Mouse (Mus musculus): ENCODE measurements at regions not wholly inside any gene's neighbourhood (a gene's known extent, or its start where the extent isn't known, plus 50 kb on each side); places are given as distances from the start of the nearest gene placed in this dataset.

- no peak for DNase-seq (ENCODE audit: low spot score in 2 of 2)
These were observed 221.0 kb upstream of the Zic1 start for GRCm38 (mm10) chr9:91586635-91587034.

DNA sequence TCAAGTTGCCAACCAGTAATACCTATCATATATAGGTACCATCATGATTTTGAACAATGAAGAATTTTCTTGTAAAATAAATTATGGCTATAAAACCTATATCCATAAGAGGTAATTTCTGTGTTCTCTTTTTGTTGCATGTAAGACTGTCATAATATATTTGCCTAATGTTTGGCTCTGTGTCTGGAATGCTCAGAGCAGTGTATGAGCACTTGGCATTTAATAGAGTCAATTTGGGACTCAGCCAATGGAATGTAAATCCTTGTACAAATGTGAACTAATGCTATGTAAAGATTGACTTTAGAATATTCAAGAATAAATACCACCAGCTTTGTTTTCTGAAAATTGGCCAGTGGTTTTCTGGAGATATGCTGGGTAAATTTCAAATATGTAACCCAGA is 208.5 kb upstream of the Zic1 start:
- no peak for DNase-seq (ENCODE audit: low spot score in 2 of 2)

DNA sequence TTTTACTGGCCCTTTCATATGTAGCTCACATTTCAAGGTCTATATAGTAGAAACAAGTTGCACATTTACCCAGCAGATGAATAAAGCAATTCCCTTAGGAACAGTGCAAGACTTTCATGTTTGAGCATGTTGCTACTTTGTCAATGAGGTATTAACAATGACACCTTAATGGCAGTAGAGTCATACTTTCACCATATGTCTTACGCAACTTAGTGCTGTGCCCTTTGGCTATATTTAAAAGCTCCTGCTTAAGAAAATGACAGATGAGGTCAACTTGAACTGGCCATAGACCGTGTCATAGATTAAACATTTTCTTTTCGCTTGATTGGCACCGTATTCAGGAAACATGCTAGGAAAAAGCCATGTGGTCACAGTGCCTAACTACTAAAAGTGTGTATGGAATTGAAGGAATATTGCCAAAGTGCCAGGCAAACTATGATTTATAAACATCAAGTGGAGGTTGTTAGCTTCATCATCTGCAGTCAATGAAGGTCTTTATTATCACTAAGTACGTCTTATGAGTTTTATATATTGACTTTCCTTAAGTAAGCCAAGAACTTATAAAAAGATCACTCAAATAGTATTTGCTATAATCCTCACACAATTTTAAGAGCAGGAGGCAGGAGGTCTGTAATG is 200.5 kb upstream of the Zic1 start:
- no peak for DNase-seq (ENCODE audit: low spot score in 2 of 2)

DNA sequence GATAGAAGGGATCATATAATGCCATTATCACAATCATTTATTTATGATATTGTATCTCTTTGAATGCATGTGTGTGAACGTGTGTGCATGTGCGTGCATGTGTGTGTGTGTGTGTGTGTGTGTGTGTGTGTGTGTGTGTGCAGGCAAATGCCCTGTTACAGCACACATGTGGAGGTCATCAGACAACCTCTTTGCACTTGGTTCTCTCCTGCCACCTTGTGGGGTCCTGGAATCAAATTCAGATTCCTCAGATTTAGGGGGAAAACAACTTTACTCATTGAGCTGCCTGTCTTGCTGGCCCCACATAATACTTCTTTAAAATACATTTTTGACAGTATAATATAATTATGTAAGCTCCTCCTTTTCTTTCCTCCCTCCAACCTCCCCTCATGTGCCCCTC is 195.7 kb upstream of the Zic1 start:
- no peak for DNase-seq (ENCODE audit: low spot score in 2 of 2)

DNA sequence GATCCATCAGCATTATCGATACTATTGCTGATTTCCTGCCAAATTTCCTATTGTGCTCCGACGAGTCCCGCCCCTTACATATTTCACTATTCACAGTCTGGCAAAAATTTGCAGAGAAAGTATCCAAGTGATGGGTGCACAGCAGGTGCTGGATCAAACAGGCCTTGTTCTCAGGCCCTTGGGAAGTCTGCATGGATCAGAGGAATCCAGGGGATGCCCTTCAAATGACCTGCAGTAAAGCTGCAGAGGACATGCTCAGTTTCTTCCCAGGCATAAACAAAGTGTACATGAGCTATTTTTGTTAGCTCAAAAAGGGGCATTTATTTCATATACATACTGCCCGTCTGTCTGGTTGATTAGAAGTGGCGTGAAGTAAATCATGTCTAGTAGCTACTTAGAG is 194.2 kb upstream of the Zic1 start:
- no peak for DNase-seq (ENCODE audit: low spot score in 2 of 2)

DNA sequence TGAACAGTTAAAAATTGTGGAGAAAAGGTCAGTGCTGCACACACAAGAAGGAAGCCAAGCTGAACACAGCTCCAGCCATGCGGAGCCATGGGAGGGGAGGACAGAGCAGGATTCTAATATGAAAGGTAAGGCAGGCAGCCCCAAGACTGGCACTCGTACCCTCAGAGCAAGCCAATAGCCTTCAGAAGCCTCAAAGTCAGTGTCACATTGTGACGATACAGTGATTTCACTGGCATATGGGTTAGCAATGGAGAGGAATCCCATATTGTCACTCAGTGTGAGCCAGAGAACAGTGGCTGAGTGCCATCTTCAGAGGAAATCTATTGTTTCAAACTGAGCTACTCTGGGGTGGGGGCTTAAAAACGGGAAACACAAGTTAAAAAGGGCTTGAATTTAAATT is 181.4 kb upstream of the Zic1 start:
- DNase-seq (ENCODE audit: low spot score in 2 of 2), result no peak

GRCm38 (mm10) chr9:91545402-91545801 is 179.8 kb upstream of the Zic1 start:
- no peak for DNase-seq (ENCODE audit: low spot score in 2 of 2)

- DNase-seq (ENCODE audit: low spot score in 2 of 2), result no peak
These were observed 163.3 kb upstream of the Zic1 start for GRCm38 (mm10) chr9:91528838-91529475.

DNA sequence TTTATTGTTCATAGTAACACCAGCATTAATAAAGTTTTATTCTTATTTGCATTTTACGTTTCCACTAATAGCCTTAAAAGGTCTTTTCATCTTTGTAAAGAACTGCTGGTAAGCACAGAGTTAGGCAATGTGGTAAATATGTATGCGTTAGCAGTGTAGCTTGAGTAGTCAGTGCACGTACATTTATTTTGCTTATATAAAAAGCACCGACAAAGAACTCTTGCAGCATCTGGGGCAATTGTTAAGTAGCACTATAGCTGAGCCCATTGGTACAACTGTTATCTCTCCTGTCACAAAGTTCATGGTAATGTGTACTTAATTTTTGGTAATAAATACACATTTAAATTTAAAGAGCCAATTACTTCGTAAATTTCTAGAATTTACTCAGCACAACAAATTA is 162.8 kb upstream of the Zic1 start:
- no peak for DNase-seq (ENCODE audit: low spot score in 2 of 2)

DNA sequence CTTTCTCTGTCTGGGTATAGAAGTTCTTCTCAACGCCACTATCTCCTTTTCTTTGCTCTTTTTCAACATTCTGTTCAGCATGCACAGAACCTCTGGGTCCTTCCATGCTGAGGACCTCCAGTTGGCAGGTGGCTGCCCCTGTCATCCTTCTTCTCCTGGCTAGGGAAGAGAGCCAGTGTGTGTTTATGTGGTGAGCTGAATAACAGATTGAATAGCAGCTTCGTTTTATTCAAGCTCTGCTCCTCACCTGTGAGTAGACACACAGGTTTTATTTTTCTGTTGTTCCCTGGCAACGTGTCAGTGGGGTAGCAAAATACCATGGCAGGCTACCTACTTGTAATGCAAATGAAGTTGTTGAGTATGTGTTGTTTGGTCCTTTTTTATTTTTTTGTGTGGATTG is 154.9 kb upstream of the Zic1 start:
- no peak for DNase-seq (ENCODE audit: low spot score in 2 of 2)

DNA sequence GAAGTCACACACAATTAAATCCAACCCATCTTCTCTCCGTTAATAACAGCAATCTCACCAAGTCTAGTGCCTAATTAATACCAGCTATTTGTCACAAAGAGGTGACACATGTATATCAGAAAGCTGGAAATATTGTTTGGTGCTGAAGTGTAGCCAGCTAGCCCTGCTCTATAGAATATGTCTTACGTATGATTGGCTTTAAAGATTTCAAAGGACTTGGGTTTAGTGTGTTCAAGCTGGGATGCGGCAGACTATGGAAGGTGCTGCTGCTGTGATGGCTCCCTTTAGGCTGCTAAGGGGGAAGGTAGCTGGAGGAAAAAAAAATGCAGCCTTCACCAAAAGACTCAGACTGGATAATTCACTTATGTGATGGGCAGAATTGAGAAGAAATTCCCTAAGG is 144.1 kb upstream of the Zic1 start:
- no peak for DNase-seq (ENCODE audit: low spot score in 2 of 2)

DNA sequence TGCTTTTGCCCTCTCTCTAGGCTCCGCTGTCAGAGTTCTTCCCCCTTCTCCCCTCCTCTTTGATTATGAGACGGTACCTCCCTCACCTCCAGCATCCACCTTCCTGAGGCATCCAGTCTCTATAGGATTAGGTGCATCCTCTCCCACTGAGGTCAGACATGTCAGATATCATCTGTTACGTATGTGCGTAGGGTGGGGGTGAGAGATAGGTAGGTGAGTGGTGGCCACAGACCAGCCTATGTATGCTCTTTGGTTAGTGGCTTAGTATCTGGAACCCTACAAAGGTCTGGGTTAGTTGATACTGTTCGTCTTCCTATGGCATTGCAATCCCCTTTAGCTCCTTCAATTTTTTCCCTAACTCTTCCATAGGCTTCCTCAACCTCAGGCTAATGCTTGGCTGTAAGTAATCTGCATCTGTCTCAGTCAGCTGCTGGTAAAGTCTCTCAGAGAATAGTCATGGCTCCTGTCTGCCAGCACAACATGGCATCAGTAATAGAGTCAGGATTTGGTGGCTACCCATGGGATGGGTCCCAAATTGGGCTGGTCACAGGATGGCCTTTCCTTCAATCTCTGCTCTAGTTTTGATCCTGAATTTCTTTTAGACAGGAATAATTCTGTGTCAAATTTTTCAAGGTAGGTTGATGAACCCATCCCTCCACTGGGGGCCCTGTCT is 138.2 kb upstream of the Zic1 start:
- DNase-seq (ENCODE audit: low spot score in 2 of 2), result no peak

- DNase-seq (ENCODE audit: low spot score in 2 of 2), result no peak
These were observed 111.0 kb upstream of the Zic1 start for GRCm38 (mm10) chr9:91476596-91476995.

- DNase-seq (ENCODE audit: low spot score in 2 of 2), result no peak
These were observed 97.3 kb upstream of the Zic1 start for GRCm38 (mm10) chr9:91462713-91463425.

DNA sequence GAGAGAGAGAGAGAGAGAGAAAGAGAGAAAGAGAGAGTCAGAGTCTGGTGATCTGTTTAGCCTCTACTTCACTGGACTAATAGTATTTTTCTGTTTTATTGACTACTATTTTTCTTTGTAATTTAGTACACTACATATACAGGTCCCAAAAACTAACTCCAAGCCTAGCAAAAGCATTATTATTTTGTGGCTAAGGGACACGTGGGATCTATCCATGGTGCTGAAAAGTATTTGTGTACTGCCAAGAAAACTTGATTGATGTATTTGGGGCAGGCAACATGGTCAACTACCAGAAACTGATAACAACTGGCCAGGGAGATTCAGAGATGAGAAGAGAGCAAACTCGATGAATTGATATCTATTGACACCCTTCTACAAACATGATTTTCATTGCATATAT is 94.3 kb upstream of the Zic1 start:
- DNase-seq (ENCODE audit: low spot score in 2 of 2), result no peak

- DNase-seq (ENCODE audit: low spot score in 2 of 2), result no peak
These were observed 91.2 kb upstream of the Zic1 start for GRCm38 (mm10) chr9:91456843-91457242.

DNA sequence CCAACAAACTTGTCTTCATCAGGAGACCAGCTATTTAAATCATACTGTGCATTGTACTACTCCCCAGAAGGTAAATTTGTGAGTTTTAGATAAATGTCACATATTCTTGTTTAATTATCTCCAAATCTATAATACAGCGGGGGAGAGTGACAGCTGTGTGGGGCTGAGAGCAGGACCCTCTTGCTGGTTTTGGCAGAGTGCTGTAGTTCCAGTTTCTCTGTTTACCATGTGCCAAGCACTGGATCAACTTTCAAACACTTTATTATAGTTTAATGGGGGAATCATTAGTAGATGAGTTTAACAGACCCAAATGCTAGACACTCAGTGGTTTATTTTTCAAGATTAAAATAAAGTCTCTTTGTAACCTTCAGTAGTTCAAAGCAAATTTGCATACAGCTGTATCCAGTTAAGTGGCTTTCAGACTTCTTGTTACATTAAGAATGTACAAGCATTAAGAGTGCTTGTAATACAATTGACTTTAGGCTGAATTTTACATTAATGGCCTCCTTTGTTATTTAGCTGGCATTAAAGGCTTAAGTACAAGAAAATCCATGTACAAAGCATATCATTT is 90.7 kb upstream of the Zic1 start:
- DNase-seq (ENCODE audit: low spot score in 2 of 2), result no peak

DNA sequence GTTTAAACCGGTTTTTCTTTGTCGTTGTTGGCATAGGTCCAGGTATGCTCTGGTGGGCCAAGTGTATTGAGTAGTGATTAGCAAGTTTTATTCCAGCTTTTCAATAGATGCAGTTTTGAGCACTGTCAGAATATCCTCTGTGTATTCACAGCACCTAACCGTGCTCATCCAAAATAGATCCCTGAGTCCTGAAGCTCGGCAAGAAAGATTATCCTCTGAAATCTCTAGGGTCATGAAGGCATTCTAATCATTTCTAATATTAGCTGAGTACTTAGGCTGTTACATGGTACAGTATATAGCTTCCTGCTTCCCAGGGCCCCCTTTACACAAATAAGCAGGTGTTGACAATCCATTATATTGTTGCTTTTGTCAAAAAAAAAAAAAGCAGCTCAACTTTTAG is 73.5 kb upstream of the Zic1 start:
- no peak for DNase-seq (ENCODE audit: low spot score in 2 of 2)

All from gastrocnemius, postnatal 4 days (tissue).